Mouse (Mus musculus) limb, embryonic 10.5 days (tissue): ENCODE measurements around the gene Wbp2nl. TPM values are rescaled to one million over a fixed set of nuclear protein-coding genes. Genes with fewer than 3 reads are reported as not detected.

ENCODE experiments used
- DNase-seq: peaks from one replicate; pipeline ENCODE4 v3.0.0-alpha.2; 2017; ENCODE audit warnings: low spot score
- H3K27ac ChIP-seq: fragments of 300-500 bp; sonication (generic); 2 replicates; pipeline ENCODE4 v1.5.1; 2016; ENCODE audit warnings: mild to moderate bottlenecking
- H3K27me3 ChIP-seq: fragments of 300-500 bp; sonication (generic); 2 replicates; pipeline ENCODE4 v1.6.1; 2016; ENCODE audit warnings: low read depth, mild to moderate bottlenecking; ENCODE audit not compliant: poor library complexity, severe bottlenecking
- H3K36me3 ChIP-seq: fragments of 300-500 bp; sonication (generic); 2 replicates; pipeline ENCODE4 v1.6.1; 2016; ENCODE audit warnings: mild to moderate bottlenecking, moderate library complexity
- H3K4me1 ChIP-seq: fragments of 300-500 bp; sonication (generic); 2 replicates; pipeline ENCODE4 v1.6.1; 2016
- H3K4me3 ChIP-seq: fragments of 300-500 bp; sonication (generic); 2 replicates; pipeline ENCODE4 v1.5.1; 2016; ENCODE audit warnings: mild to moderate bottlenecking, moderate library complexity
- H3K9me3 ChIP-seq: fragments of 300-500 bp; sonication (generic); replicated peaks from 2 replicates; pipeline ENCODE4 v1.6.1; 2016; ENCODE audit warnings: mild to moderate bottlenecking
- WGBS: fragments of 180-500 bp; shearing (Covaris S2); methylation state at CpG from one replicate; pipeline ENCODE4 v1.1.7; 2016; 5-methylcytosine and 5-hydroxymethylcytosine counted together
- polyA plus RNA-seq: library from polyadenylated mRNA; unstranded; fragments of >200 nt; fragmentation: Nextera tagmentation; extraction: Ambion mirVana; gene quantifications from 2 replicates; pipeline ENCODE4 v1.2.1, GENCODE M21; 2016

Wbp2nl gene
- polyA plus RNA-seq, 1 experiment from 2014 or later: 0.16 TPM

DNA sequence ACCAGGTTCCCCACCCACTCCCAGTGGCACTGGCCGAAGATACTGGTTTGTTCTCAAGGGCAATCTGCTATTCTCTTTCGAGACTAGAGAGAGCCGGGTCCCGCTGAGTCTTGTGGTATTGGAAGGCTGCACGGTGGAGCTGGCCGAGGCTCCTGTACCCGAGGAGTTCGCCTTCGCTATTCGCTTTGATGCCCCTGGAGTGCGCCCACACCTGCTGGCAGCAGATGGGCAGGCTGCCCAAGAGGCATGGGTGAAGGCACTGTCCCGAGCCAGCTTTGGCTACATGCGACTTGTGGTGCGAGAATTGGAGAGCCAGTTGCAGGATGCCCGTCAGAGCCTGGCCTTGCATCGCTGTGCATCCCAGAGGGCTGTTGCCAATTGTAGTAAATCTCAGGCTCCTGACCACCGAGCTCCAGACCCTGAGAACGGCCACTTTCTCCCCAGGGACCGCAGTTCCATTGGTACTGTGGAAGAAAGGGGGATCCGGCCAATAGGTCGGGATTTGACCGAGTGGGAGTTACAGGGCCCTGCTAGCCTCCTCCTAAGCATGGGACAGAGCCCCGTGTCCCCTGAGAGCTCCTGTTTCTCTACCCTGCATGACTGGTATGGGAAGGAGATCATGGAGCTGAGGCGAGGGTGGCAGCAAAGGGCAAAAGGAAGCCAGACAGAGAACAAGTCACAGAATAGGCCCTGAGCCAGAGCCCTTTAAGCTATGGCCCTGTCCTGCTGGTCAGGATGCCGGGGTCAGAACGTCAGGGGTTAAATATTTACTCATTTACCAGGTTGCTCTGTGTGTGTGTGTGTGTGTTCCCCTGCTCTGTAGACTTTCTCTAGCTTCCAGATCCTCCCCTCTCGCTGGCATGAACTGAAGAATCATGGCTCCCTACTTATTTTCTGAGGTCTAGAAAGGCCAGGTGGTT lies 44.9 kb downstream of the Wbp2nl start:
- H3K4me3 ChIP-seq: no peak overlapping the region
- peaks cover 31% of the 10 kb centered on the region for H3K4me1 ChIP-seq
- H3K27me3 ChIP-seq: peaks cover 26% of the 10 kb centered on the region
- no peaks in the 10 kb centered on the region for H3K9me3 ChIP-seq
- DNase-seq: no peak
- H3K27ac ChIP-seq: 0 out of 2 replicates have a peak overlapping the region, but pooled peaks have one; percentile 20
- peaks cover 13% of the 10 kb centered on the region for H3K36me3 ChIP-seq
- 91% methylated on average over 27 of the region's 27 CpGs for WGBS

DNA sequence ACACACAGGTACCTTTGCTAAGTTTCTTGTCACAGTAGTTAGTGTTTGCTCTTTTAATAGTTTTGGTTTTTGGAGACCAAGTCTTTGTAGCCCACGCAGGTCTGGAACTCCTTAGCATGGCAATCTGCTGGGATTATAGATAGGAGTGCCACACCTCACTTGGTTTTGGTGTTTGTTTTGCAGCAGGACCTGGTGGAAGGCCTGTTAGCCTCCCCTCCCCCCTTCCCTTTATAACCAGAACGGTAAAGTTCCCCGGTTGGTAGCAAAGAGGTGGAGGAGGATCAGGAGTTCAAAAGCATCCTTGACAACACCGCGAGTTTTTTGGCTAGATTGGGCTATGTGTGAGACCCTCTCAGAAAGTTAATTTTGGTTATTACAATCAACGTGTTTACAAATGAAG lies 46.2 kb downstream of the Wbp2nl start:
- WGBS: 87% methylated on average over 6 of the region's 6 CpGs
- DNase-seq: no peak

GRCm38 (mm10) chr15:82345820-82346470 lies 47.2 kb downstream of the Wbp2nl start:
- WGBS: under 1% methylated on average over 51 of the region's 51 CpGs
- no peaks in the 10 kb centered on the region for H3K9me3 ChIP-seq
- peaks cover 36% of the 10 kb centered on the region for H3K36me3 ChIP-seq
- peak overlapping the region; percentile 85 for H3K4me3 ChIP-seq
- peaks cover 10% of the 10 kb centered on the region for H3K27me3 ChIP-seq
- H3K27ac ChIP-seq: peak overlapping the region; percentile 94
- peaks cover 23% of the 10 kb centered on the region for H3K4me1 ChIP-seq
- peak; percentile 97 for DNase-seq

More for the DNA sequence above, 46.2 kb downstream of the Wbp2nl start:
- Histone ChIP-seq H3K27ac (0 out of 2 replicates have a peak overlapping the region, but pooled peaks have one; percentile 19), H3K36me3 (peaks cover 26% of the 10 kb centered on the region), H3K4me3 (no peak overlapping the region), H3K27me3 (peaks cover 19% of the 10 kb centered on the region), H3K4me1 (peaks cover 26% of the 10 kb centered on the region), H3K9me3 (no peaks in the 10 kb centered on the region)

DNA sequence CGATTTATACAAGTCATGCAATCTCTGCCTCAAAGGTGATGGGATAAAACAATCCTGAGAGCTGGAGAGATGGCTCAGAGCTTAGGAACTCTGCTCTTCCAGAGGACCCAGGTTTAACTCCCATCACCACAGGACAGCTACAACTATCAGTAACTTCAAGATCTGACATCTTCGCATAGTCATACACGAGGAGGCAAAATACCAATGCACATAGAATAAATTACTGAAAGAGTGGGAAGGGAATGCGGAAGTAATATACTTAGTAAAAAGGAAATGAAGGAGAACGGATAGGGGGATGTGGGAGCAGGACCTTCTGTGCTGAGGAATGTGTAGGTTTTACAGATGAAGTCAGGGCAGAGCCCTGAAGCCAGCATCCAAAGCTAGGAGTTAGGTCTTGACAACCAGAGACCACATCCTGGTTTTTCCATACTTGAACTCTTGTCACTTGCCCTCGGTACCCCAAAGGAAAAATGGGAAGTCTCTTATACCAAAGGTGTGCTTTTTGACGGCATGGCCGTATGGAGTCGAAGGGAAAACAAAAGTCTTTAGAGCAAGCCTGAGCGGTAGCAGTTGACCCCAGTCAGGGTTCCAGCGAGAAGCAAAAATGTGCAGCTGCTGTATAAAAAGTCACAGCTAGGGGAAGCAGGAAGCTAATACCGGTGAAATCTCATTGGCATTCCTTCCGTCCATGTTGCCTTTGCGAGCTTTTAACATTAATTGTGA lies 48.0 kb downstream of the Wbp2nl start:
- H3K4me1 ChIP-seq: peaks cover 15% of the 10 kb centered on the region
- H3K4me3 ChIP-seq: peak overlapping the region; percentile 85
- 72% methylated on average over 14 of the region's 14 CpGs for WGBS
- peak overlapping the region; percentile 94; the same call in 1 of the 2 replicates for H3K27ac ChIP-seq
- DNase-seq: no peak
- H3K36me3 ChIP-seq: peaks cover 43% of the 10 kb centered on the region
- H3K9me3 ChIP-seq: no peaks in the 10 kb centered on the region
- H3K27me3 ChIP-seq: peaks cover 5% of the 10 kb centered on the region; the same call in 1 of the 2 replicates

DNA sequence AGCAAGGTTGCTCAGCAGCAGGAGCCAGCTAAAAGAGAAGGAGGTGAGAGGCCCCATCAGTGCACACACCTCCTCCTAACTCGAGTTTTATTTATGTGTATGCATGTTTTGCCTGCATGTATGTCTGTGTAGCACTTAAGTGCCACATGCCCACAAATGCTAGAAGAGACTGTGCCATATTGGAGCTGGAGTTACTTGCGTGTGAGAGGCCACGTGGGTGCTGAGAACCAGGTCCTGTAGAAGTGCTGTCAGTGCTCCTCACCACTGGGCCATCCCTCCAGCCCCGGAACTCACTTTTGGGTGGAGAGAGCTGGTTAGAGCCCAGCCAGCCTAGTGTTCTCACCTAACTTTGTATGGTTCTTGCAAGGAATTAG lies 48.5 kb downstream of the Wbp2nl start:
- WGBS: 86% methylated on average over 4 of the region's 4 CpGs
- peaks cover 43% of the 10 kb centered on the region for H3K36me3 ChIP-seq
- H3K27me3 ChIP-seq: no peaks in the 10 kb centered on the region
- H3K9me3 ChIP-seq: no peaks in the 10 kb centered on the region
- peaks cover 10% of the 10 kb centered on the region for H3K4me1 ChIP-seq
- DNase-seq: no peak
- peak overlapping the region; percentile 85 for H3K4me3 ChIP-seq
- H3K27ac ChIP-seq: no peak overlapping the region

DNA sequence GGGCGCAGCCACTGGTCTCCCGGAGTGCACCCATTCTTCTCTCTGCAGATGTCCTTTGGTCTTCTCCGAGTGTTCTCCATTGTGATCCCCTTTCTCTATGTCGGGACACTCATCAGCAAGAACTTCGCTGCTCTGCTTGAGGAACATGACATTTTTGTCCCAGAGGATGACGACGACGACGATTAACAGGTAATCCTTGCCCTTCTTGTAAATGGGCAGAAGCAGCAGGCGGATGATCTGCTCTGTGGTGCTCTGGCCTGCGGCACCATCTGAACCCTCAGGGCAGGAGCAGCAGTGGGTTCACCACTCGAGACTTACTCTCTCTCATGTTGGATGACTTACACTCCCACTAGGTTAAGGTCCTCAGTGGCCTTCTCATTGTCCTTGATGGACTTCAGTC lies 49.1 kb downstream of the Wbp2nl start:
- peak overlapping the region; percentile 85; the same call in 1 of the 2 replicates for H3K4me3 ChIP-seq

GRCm38 (mm10) chr15:82348258-82348998 lies 49.7 kb downstream of the Wbp2nl start:
- no peak overlapping the region for H3K27ac ChIP-seq
- H3K27me3 ChIP-seq: no peaks in the 10 kb centered on the region
- H3K4me3 ChIP-seq: no peak overlapping the region
- no peaks in the 10 kb centered on the region for H3K9me3 ChIP-seq
- DNase-seq: no peak
- H3K4me1 ChIP-seq: peaks cover 19% of the 10 kb centered on the region
- peaks cover 43% of the 10 kb centered on the region for H3K36me3 ChIP-seq
- 92% methylated on average over 8 of the region's 8 CpGs for WGBS

More for the DNA sequence above, 49.1 kb downstream of the Wbp2nl start:
- WGBS: 96% methylated on average over 12 of the region's 12 CpGs
- DNase-seq: no peak
- Histone ChIP-seq H3K27ac (no peak overlapping the region), H3K9me3 (no peaks in the 10 kb centered on the region), H3K4me1 (peaks cover 13% of the 10 kb centered on the region), H3K36me3 (peaks cover 43% of the 10 kb centered on the region), H3K27me3 (no peaks in the 10 kb centered on the region)

DNA sequence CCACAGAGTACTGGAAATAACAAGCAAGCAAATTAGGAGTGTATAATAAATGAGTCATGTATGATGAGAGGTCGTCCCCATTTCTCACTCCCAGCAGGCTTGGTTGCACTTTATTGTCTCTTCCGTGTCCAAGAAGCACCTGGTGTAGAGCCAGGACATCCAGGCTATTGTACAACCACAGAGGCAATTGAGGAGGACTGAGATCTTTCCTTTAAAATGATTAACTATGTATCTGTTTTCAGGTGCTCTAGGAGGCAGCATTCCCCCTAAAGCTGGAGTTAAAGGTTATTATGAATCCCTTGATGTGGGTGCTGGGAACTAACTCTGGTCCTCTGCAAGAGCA lies 50.2 kb downstream of the Wbp2nl start:
- no peak for DNase-seq
- 84% methylated on average over 2 of the region's 2 CpGs for WGBS
- Histone ChIP-seq H3K36me3 (peaks cover 43% of the 10 kb centered on the region), H3K27me3 (no peaks in the 10 kb centered on the region), H3K4me3 (no peak overlapping the region), H3K27ac (no peak overlapping the region), H3K4me1 (peaks cover 20% of the 10 kb centered on the region), H3K9me3 (no peaks in the 10 kb centered on the region)

GRCm38 (mm10) chr15:82350349-82350748 lies 51.6 kb downstream of the Wbp2nl start:
- no peak for DNase-seq
- no peaks in the 10 kb centered on the region for H3K9me3 ChIP-seq
- H3K27ac ChIP-seq: no peak overlapping the region
- H3K27me3 ChIP-seq: no peaks in the 10 kb centered on the region
- 92% methylated on average over 4 of the region's 4 CpGs for WGBS
- H3K4me3 ChIP-seq: no peak overlapping the region
- H3K4me1 ChIP-seq: peaks cover 26% of the 10 kb centered on the region
- peaks cover 43% of the 10 kb centered on the region for H3K36me3 ChIP-seq

GRCm38 (mm10) chr15:82351480-82351879 lies 52.7 kb downstream of the Wbp2nl start:
- DNase-seq: no peak
- Histone ChIP-seq H3K36me3 (peaks cover 43% of the 10 kb centered on the region), H3K4me1 (peaks cover 24% of the 10 kb centered on the region), H3K4me3 (no peak overlapping the region), H3K27me3 (no peaks in the 10 kb centered on the region), H3K27ac (no peak overlapping the region), H3K9me3 (no peaks in the 10 kb centered on the region)
- 97% methylated on average over 3 of the region's 3 CpGs for WGBS

DNA sequence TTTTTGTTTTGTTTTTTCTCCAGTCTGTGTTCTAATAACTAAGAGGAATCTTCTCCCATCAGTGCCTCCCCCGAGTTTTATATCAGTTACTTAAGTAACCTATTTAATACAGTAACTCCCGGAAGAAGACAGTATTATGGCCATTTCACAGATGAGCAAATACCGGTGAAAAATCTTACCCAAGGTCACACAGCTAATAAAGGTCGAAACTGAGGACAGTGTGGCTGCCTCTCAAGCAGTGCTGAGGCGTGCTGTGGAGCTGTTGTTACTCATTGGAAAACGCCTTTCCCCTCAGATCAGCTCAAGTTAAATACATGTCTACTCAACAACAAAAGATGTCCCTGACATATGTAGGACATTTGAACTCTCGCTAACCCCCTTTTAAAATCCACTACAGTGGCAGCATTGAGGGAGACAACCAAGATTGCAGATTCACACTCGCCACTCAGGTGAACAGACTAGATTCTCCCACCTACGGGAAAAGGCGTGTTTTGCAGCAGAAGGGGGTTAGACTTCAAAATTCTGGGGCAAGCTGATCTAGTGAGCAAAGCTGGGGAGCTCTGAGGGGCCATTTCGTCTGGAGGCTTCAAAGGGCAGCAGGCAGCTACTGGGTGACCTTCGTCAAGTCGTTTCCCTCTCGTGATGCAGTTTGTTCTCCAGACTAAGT lies 54.5 kb downstream of the Wbp2nl start:
- H3K4me3 ChIP-seq: peak overlapping the region; percentile 72
- no peaks in the 10 kb centered on the region for H3K9me3 ChIP-seq
- WGBS: 38% methylated on average over 14 of the region's 14 CpGs
- H3K27me3 ChIP-seq: no peaks in the 10 kb centered on the region
- peaks cover 34% of the 10 kb centered on the region for H3K36me3 ChIP-seq
- peaks cover 16% of the 10 kb centered on the region for H3K4me1 ChIP-seq
- H3K27ac ChIP-seq: peak overlapping the region; percentile 91
- DNase-seq: peak; percentile 31

DNA sequence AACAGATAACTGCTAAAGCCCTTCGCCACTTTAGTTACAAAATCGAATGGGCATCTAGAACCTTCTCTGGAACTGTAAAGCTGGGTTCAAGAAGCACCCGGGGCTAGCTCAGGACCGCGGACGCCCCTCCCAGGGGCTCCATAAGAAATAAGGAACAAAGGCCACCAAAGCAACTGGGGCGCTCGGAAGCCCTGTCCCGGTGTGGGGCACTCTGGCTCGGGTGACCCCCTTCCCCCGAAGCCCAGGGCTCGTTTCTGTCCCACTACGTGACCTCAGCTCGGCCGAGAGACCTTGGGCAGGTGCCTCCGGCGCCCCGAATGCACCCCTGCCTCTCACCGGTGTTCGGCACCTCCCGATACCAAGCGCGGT lies 55.0 kb downstream of the Wbp2nl start:
- peak overlapping the region; percentile 72 for H3K4me3 ChIP-seq

More for the DNA sequence above, 55.0 kb downstream of the Wbp2nl start:
- H3K4me1 ChIP-seq: peaks cover 19% of the 10 kb centered on the region
- under 1% methylated on average over 23 of the region's 23 CpGs for WGBS
- no peaks in the 10 kb centered on the region for H3K9me3 ChIP-seq
- H3K27me3 ChIP-seq: no peaks in the 10 kb centered on the region
- no peak for DNase-seq
- H3K27ac ChIP-seq: peak overlapping the region; percentile 91
- H3K36me3 ChIP-seq: peaks cover 29% of the 10 kb centered on the region
